Mouse (Mus musculus) embryonic facial prominence, embryonic 15.5 days (tissue): ENCODE results near the gene Taf6. TPM values are rescaled to one million over a fixed set of nuclear protein-coding genes. Genes with fewer than 3 reads are reported as not detected.

Experiments
- ATAC-seq: fragments of 200-750 bp; cut with Nextera tagmentation; 2 replicates; pipeline ENCODE4 v1.8.0; 2017; ENCODE audit warnings: low read depth, moderate TSS enrichment; ENCODE audit not compliant: insufficient number of reproducible peaks, low FRiP score, low TSS enrichment
- H3K27ac ChIP-seq: fragments of 300-500 bp; sonication (generic); replicated peaks from 2 replicates; pipeline ENCODE4 v1.5.1; 2015; ENCODE audit warnings: mild to moderate bottlenecking, inconsistent platforms
- H3K27me3 ChIP-seq: fragments of 300-500 bp; sonication (generic); 2 replicates; pipeline ENCODE4 v1.6.1; 2015; ENCODE audit warnings: inconsistent platforms
- H3K36me3 ChIP-seq: fragments of 300-500 bp; sonication (generic); 2 replicates; pipeline ENCODE4 v1.6.1; 2015; ENCODE audit warnings: mild to moderate bottlenecking, inconsistent platforms
- H3K4me1 ChIP-seq: fragments of 300-500 bp; sonication (generic); 2 replicates; pipeline ENCODE4 v1.6.1; 2015; ENCODE audit warnings: inconsistent platforms
- H3K4me2 ChIP-seq: fragments of 300-500 bp; sonication (generic); replicated peaks from 2 replicates; pipeline ENCODE4 v1.6.1; 2015; ENCODE audit warnings: mild to moderate bottlenecking, inconsistent platforms
- H3K4me3 ChIP-seq: fragments of 300-500 bp; sonication (generic); replicated peaks from 2 replicates; pipeline ENCODE4 v1.5.1; 2015; ENCODE audit warnings: mild to moderate bottlenecking, inconsistent platforms
- H3K9ac ChIP-seq: fragments of 300-500 bp; sonication (generic); 2 replicates; pipeline ENCODE4 v1.6.1; 2015; ENCODE audit warnings: inconsistent platforms
- H3K9me3 ChIP-seq: fragments of 300-500 bp; sonication (generic); replicated peaks from 2 replicates; pipeline ENCODE4 v1.6.1; 2016; ENCODE audit warnings: inconsistent platforms
- WGBS: fragments of 180-500 bp; shearing (Covaris S2); methylation state at CpG from one replicate; pipeline ENCODE4 v1.1.7; 2015; 5-methylcytosine and 5-hydroxymethylcytosine counted together
- polyA plus RNA-seq: library from polyadenylated mRNA; unstranded; fragments of >200 nt; fragmentation: Nextera tagmentation; extraction: Ambion mirVana; gene quantifications from 2 replicates; pipeline ENCODE4 v1.2.1, GENCODE M21; 2015

Gene Taf6
- polyA plus RNA-seq, 1 experiment from 2014 or later: 87.7 TPM

DNA sequence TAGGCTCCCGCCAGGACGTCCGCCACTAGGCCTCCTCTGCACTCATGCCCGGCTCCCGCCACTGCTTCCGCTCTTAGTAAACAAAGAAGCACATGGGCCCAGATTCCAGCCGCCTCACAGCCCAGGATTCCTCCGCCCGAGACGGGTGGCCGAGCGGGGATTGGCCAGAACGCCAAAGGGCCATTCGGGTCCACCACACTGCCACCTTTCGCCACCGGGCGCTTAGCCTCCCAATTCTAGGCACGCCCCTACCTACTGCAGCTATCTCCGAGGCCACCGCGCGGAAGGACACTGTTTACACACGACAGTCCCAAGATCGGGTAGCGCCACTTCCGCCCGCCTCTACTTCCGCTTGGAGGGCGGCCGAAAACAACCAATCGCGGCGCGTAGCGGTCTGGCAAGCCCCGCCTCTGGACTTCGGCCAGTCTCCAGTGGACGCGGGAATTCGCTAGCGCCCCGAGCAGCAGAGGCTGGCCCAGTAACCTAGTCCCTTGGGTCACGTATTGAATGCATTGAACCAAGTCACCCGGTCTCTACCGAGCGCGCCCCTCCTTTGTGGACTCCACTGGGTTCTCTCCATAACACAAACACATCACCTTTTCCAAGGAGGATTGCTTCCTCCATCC is 16.2 kb downstream of the Taf6 start:
- Histone ChIP-seq H3K36me3 (peaks cover 51% of the 10 kb centered on the region), H3K27ac (peak overlapping the region; percentile 91), H3K4me3 (peak overlapping the region; percentile 74), H3K27me3 (no peaks in the 10 kb centered on the region), H3K4me2 (peak overlapping the region; percentile 91), H3K9ac (peak overlapping the region; percentile 51), H3K4me1 (peaks cover 28% of the 10 kb centered on the region), H3K9me3 (no peaks in the 10 kb centered on the region)
- WGBS: under 1% methylated on average over 47 of the region's 47 CpGs
- ATAC-seq: peak; percentile 86

DNA sequence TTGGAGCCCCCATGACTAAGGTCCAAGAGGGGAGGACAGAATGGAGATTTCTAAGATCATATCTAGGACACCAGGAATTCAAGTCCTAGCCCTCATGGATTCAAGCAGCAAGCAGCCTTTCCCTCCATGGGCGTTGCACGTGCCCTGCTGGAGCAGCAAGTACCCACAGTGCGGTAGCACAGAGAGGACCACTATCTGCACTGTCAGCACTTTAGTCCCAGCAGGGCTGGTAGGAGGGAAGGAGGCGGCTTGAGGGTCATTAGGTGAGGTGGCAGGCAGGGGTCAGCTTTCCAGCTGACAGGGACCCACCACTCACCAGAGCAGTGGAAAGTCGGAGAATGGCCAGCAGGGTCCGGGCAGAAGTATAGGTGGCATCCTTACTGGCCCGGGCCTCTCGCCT is 21.7 kb downstream of the Taf6 start:
- no peak overlapping the region for H3K27ac ChIP-seq
- H3K9me3 ChIP-seq: no peaks in the 10 kb centered on the region
- no peak overlapping the region for H3K4me3 ChIP-seq
- H3K9ac ChIP-seq: no peak overlapping the region
- H3K4me1 ChIP-seq: peaks cover 20% of the 10 kb centered on the region
- no peak overlapping the region for H3K4me2 ChIP-seq
- peaks cover 67% of the 10 kb centered on the region for H3K36me3 ChIP-seq
- H3K27me3 ChIP-seq: no peaks in the 10 kb centered on the region
- no peak for ATAC-seq
- 77% methylated on average over 8 of the region's 8 CpGs for WGBS

DNA sequence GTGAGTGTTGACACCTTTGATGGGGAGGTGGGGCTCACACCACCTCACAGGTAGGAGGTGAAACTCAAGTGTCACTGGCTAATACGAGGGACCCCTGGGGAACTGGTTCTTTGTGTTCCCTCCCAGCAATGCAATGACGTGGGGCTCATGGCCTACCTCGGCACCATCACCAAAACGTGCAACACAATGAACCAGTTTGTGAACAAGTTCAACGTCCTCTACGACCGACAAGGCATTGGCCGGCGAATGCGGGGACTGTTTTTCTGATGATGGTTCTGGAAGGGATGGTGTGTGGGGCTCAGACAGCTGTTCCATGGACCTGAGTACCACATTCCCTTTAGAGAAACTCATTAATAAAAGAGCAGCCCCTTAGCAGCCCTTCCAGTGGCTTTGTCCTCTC is 23.6 kb downstream of the Taf6 start:
- H3K4me1 ChIP-seq: peaks cover 10% of the 10 kb centered on the region
- H3K27me3 ChIP-seq: no peaks in the 10 kb centered on the region
- ATAC-seq: no peak
- no peak overlapping the region for H3K27ac ChIP-seq
- H3K9ac ChIP-seq: no peak overlapping the region
- H3K4me2 ChIP-seq: no peak overlapping the region
- H3K36me3 ChIP-seq: peaks cover 65% of the 10 kb centered on the region
- WGBS: 68% methylated on average over 10 of the region's 10 CpGs
- H3K4me3 ChIP-seq: no peak overlapping the region
- H3K9me3 ChIP-seq: no peaks in the 10 kb centered on the region

DNA sequence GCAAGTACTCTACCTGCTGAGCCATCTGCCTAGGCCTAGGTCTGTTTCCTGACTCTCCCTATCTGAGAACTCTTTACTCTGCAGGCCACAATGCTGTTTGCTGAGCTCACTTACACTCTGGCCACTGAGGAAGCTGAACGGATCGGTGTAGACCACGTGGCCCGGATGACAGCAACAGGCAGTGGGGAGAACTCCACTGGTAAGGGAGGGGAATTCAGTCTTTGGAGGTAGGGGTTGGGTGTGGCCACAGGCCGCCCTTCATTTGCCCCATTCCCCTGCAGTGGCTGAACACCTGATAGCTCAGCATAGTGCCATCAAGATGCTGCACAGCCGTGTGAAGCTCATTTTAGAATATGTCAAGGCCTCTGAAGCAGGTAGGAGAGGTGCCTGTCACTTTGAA is 24.2 kb downstream of the Taf6 start:
- H3K27me3 ChIP-seq: no peaks in the 10 kb centered on the region
- no peak overlapping the region for H3K4me2 ChIP-seq
- no peak overlapping the region for H3K9ac ChIP-seq
- H3K27ac ChIP-seq: no peak overlapping the region
- no peak for ATAC-seq
- H3K4me1 ChIP-seq: peaks cover 10% of the 10 kb centered on the region
- no peak overlapping the region for H3K4me3 ChIP-seq
- 59% methylated on average over 6 of the region's 6 CpGs for WGBS
- peaks cover 59% of the 10 kb centered on the region for H3K36me3 ChIP-seq
- no peaks in the 10 kb centered on the region for H3K9me3 ChIP-seq

DNA sequence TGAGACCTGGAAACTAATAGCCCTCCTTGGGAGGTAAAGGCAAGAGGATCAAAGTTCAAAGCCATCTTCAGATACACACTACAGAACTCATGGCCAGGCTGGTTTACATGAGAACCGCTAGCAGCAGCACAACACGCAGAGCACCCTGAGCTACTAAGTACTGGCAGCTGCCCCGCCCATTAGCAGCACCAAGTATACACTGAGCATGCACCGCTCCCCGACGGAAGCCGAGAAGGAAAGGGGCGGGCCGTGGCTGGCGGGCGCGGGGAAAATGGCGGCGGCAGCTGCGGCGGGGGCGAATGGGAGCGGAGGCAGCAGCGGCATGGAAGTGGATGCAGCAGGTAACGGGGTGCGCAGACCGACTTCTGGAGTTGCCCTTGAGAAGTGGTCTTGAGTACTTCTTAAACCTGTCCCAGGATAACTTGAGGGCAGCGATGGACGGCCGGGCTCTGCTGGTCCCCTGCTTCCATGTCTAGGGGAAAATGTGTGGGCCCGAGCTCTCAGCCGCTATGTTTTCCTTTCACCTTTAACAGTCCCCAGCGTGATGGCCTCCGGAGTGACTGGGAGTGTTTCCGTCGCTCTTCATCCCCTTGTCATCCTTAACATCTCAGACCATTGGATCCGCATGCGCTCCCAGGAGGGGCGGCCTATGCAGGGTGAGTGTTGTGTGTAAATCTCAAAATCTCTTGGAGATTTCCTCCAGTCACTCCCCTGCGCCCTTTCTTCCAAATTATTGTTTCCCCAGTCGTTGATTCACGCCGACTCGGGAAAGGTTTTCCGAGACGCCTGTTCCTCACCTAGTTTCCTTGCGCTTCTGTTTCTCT is 26.2 kb downstream of the Taf6 start, which contains the start of gene Cops6:
TSS of gene Cops6 (plus strand) at position 230 of the 824 bp plus-strand sequence.
- peak within 1 kb of the TSS; percentile 80 for H3K9ac ChIP-seq

DNA sequence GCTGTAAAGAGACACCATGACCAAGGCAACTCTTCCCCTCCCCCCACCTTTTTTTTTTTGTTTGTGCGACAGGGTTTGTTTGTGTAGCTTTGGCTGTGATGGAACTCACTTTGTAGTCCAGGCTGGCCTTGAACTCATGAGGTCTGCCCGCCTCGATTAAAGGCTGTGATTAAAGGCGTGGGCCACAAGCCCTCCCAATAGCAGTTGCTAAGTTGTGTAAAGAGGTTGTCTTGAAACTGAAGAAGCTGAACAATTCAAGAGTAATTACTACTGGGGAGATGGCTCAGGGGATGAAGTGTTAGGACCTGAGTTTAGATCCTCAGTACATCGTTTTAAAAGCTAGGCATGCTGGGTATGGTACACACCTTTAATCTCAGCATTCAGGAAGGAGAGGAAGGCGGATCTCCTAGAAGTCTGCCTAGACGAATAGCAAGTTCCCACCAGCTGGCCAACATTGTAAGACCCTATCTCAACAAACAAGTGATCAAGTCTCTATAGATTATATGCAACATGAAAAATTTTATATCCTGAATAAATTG is 27.0 kb downstream of the Taf6 start:
- Histone ChIP-seq H3K4me1 (peaks cover 10% of the 10 kb centered on the region), H3K9me3 (no peaks in the 10 kb centered on the region), H3K9ac (peak overlapping the region; percentile 80; the same call in 1 of the 2 replicates), H3K27ac (peak overlapping the region; percentile 77; the same call in 1 of the 2 replicates), H3K4me3 (peak overlapping the region; percentile 82), H3K27me3 (no peaks in the 10 kb centered on the region), H3K36me3 (peaks cover 32% of the 10 kb centered on the region), H3K4me2 (peak overlapping the region; percentile 67)
- WGBS: 64% methylated on average over 7 of the region's 7 CpGs
- ATAC-seq: no peak

More for the DNA sequence above, 26.2 kb downstream of the Taf6 start, which contains the start of gene Cops6:
- Histone ChIP-seq H3K9me3 (no peaks in the 10 kb centered on the region), H3K27me3 (no peaks in the 10 kb centered on the region), H3K4me1 (peaks cover 10% of the 10 kb centered on the region), H3K4me3 (peak within 1 kb of the TSS; percentile 82), H3K27ac (peak within 1 kb of the TSS; percentile 77), H3K4me2 (peak within 1 kb of the TSS; percentile 67), H3K36me3 (peaks cover 40% of the 10 kb centered on the region)
- ATAC-seq: peak; percentile 93
- under 1% methylated on average over 42 of the region's 42 CpGs for WGBS

DNA sequence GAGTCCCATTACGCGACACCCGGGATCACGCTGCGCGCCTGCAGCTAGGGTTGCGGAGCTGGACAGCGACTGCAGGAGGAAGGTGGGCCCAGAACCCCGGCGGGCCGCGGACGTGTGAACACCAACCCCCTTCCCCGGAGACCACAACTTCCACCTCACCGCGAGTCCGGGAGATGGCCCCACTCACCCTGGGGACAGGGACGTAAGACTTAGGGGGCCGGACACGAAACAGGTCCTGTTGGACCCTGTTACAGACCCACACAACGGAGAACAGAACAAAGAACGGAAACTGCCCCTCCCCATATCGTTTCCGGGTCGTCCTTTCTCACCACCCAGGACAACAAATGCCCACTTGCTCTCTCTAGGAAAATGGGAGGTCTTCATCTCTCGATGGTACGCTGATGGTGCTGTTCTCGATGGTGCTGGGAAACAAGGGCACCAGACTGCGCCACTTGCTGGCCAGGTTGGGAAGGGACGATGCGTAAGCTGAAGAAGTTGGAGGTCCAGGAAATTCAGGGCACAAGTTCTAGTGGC is 31.7 kb downstream of the Taf6 start, which contains the start of gene Zfp113:
TSS of gene Zfp113 (minus strand) at position 302 of the 534 bp plus-strand sequence.
- H3K9ac ChIP-seq: peak within 1 kb of the TSS; percentile 79
- peak; percentile 94 for ATAC-seq
- no peaks in the 10 kb centered on the region; the same call in 1 of the 2 replicates for H3K4me1 ChIP-seq

DNA sequence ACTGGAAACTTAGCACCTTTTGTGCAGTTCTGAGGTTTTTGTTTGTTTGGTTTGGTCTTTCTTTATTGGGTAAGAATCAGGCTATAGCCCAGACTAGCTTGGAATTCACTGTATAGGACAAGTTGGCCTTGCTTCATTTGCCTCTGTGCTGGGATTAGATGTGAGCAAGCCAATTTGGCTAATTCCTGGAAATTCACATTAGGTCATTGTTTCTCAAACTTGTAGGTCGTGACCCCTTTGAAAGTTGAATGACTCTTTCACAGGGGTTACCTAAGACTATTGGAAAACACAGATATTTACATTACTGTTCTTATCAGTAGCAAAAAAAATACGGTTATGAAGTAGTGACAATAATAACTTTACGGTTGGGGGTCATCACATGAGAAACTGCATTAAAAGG is 32.9 kb downstream of the Taf6 start:
- Histone ChIP-seq H3K4me3 (peak overlapping the region; percentile 82), H3K9me3 (no peaks in the 10 kb centered on the region), H3K36me3 (peaks cover 25% of the 10 kb centered on the region), H3K4me1 (no peaks in the 10 kb centered on the region; the same call in 1 of the 2 replicates), H3K27ac (no peak overlapping the region), H3K27me3 (no peaks in the 10 kb centered on the region), H3K4me2 (peak overlapping the region; percentile 59), H3K9ac (no peak overlapping the region)
- WGBS: 88% methylated on average over 3 of the region's 3 CpGs
- no peak for ATAC-seq

More for the DNA sequence above, 31.7 kb downstream of the Taf6 start, which contains the start of gene Zfp113:
- Histone ChIP-seq H3K27me3 (no peaks in the 10 kb centered on the region), H3K36me3 (peaks cover 22% of the 10 kb centered on the region), H3K27ac (peak within 1 kb of the TSS; percentile 92), H3K4me3 (peak within 1 kb of the TSS; percentile 82), H3K9me3 (no peaks in the 10 kb centered on the region), H3K4me2 (peak within 1 kb of the TSS; percentile 59)
- WGBS: 0% methylated on average over 31 of the region's 31 CpGs

DNA sequence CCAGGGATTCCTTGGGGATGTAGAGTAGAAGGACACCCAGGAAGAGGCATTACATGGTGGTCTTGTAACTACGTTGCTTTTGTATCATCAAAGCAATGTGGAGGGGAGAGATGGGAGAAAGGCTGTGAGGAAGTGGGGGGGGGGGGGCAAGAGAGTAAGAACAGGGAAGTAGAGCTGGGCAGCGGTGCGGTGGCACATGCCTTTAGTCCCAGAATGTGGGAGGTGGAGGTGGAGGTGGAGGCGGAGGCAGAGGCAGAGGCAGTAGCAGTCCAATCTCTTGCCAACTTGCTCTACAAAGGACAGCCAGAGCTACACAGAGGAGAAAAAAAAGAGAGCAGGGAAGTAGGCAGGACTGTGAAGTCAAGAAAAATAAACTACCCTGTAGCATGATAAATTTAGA is 48.7 kb downstream of the Taf6 start:
- WGBS: 80% methylated on average over 4 of the region's 4 CpGs
- Histone ChIP-seq H3K36me3 (peaks cover 32% of the 10 kb centered on the region), H3K4me1 (no peaks in the 10 kb centered on the region; the same call in 1 of the 2 replicates), H3K4me3 (no peak overlapping the region), H3K4me2 (no peak overlapping the region), H3K9me3 (no peaks in the 10 kb centered on the region), H3K27ac (no peak overlapping the region), H3K27me3 (no peaks in the 10 kb centered on the region), H3K9ac (no peak overlapping the region)
- ATAC-seq: no peak

DNA sequence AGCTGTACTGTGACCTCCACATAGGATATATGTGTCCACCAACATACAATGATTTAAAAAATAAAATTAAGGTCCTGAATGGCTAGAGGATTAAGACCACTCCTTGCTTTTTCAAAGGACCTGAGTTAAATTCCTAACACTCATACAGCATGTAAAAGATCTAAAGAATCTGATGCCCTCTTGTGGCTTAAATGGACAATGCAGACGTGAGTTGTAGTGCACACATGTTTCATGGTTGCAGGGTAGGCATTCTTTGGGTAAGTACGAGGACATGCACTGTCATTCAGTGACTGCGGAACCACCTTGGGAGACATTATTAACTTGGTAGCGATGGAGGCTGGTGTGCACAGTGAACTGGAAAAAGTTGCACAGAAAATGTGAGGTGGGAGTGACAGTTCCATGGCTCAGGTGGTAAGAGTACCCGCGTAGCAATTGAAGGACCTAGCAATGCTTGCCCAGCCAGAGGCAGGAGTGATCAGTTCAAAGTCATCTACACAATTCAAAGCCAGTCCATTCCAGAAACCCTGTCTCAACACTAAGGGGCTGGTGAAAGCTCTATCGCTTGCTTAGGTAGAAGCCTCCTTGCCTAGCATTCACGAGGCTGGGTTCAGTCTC is 49.2 kb downstream of the Taf6 start:
- Histone ChIP-seq H3K36me3 (peaks cover 32% of the 10 kb centered on the region), H3K9ac (no peak overlapping the region), H3K27ac (no peak overlapping the region), H3K27me3 (no peaks in the 10 kb centered on the region), H3K4me1 (no peaks in the 10 kb centered on the region; the same call in 1 of the 2 replicates), H3K4me2 (no peak overlapping the region), H3K9me3 (no peaks in the 10 kb centered on the region), H3K4me3 (no peak overlapping the region)
- ATAC-seq: no peak
- WGBS: 63% methylated on average over 8 of the region's 8 CpGs
